Mouse (Mus musculus): ENCODE measurements at regions not wholly inside any gene's neighbourhood (a gene's known extent, or its start where the extent isn't known, plus 50 kb on each side); places are given as distances from the start of the nearest gene placed in this dataset.

GRCm38 (mm10) chr3:143729473-143730076 is 475.4 kb downstream of the Lmo4 start:
- Histone ChIP-seq H3K27ac (ENCODE audit: control insufficient read depth, insufficient read depth, low read depth, low read length, poor library complexity) (no peak overlapping the region), H3K4me1 (ENCODE audit: control insufficient read depth, insufficient read depth, low read length) (no peaks in the 10 kb centered on the region; the same call in 1 of the 2 replicates), H3K4me3 (replicated peaks; ENCODE audit: control insufficient read depth, low read depth, low read length) (no peak overlapping the region)
- 29% methylated on average over 8 of the region's 8 CpGs for WGBS
- TF ChIP-seq CTCF (IDR thresholded peaks at IDR 0.05; ENCODE audit: control insufficient read depth, insufficient read depth, low read length) (no peak), POLR2A (IDR thresholded peaks at IDR 0.05; ENCODE audit: borderline replicate concordance, control insufficient read depth, low read depth, low read length) (no peak)

GRCm38 (mm10) chr3:143722571-143722970 is 482.4 kb downstream of the Lmo4 start:
- WGBS: 68% methylated on average over 2 of the region's 2 CpGs
- H3K4me3 ChIP-seq (replicated peaks; ENCODE audit: control insufficient read depth, low read depth, low read length): no peak overlapping the region
- no peak for TF ChIP-seq CTCF (IDR thresholded peaks at IDR 0.05; ENCODE audit: control insufficient read depth, insufficient read depth, low read length)
- no peak for TF ChIP-seq POLR2A (IDR thresholded peaks at IDR 0.05; ENCODE audit: borderline replicate concordance, control insufficient read depth, low read depth, low read length)

GRCm38 (mm10) chr3:143722082-143722481 is 482.9 kb downstream of the Lmo4 start:
- H3K4me1 ChIP-seq (ENCODE audit: control insufficient read depth, insufficient read depth, low read length): no peaks in the 10 kb centered on the region
- no peak overlapping the region for H3K27ac ChIP-seq (ENCODE audit: control insufficient read depth, insufficient read depth, low read depth, low read length, poor library complexity)
- 84% methylated on average over 3 of the region's 3 CpGs for WGBS
- no peak for TF ChIP-seq POLR2A (IDR thresholded peaks at IDR 0.05; ENCODE audit: borderline replicate concordance, control insufficient read depth, low read depth, low read length)
- TF ChIP-seq CTCF (IDR thresholded peaks at IDR 0.05; ENCODE audit: control insufficient read depth, insufficient read depth, low read length): no peak
- H3K4me3 ChIP-seq (replicated peaks; ENCODE audit: control insufficient read depth, low read depth, low read length): no peak overlapping the region

More at GRCm38 (mm10) chr3:143722571-143722970, 482.4 kb downstream of the Lmo4 start:
- Histone ChIP-seq H3K27ac (ENCODE audit: control insufficient read depth, insufficient read depth, low read depth, low read length, poor library complexity) (no peak overlapping the region), H3K4me1 (ENCODE audit: control insufficient read depth, insufficient read depth, low read length) (no peaks in the 10 kb centered on the region)

- H3K27ac ChIP-seq (ENCODE audit: control insufficient read depth, insufficient read depth, low read depth, low read length, poor library complexity): no peak overlapping the region
- H3K4me3 ChIP-seq (replicated peaks; ENCODE audit: control insufficient read depth, low read depth, low read length): no peak overlapping the region
- 89% methylated on average over 2 of the region's 2 CpGs for WGBS
- H3K4me1 ChIP-seq (ENCODE audit: control insufficient read depth, insufficient read depth, low read length): no peaks in the 10 kb centered on the region
- TF ChIP-seq POLR2A (IDR thresholded peaks at IDR 0.05; ENCODE audit: borderline replicate concordance, control insufficient read depth, low read depth, low read length): no peak
- no peak for TF ChIP-seq CTCF (IDR thresholded peaks at IDR 0.05; ENCODE audit: control insufficient read depth, insufficient read depth, low read length)
Measured at GRCm38 (mm10) chr3:143713183-143713582, 491.8 kb downstream of the Lmo4 start.

- Histone ChIP-seq H3K4me3 (replicated peaks; ENCODE audit: control insufficient read depth, low read depth, low read length) (no peak overlapping the region), H3K4me1 (ENCODE audit: control insufficient read depth, insufficient read depth, low read length) (no peaks in the 10 kb centered on the region), H3K27ac (ENCODE audit: control insufficient read depth, insufficient read depth, low read depth, low read length, poor library complexity) (no peak overlapping the region)
- 86% methylated on average over 16 of the region's 16 CpGs for whole genome bisulfite sequencing
- no peak for TF ChIP-seq POLR2A (IDR thresholded peaks at IDR 0.05; ENCODE audit: borderline replicate concordance, control insufficient read depth, low read depth, low read length)
- TF ChIP-seq CTCF (IDR thresholded peaks at IDR 0.05; ENCODE audit: control insufficient read depth, insufficient read depth, low read length): no peak
Measured at GRCm38 (mm10) chr3:143710805-143711469, 494.1 kb downstream of the Lmo4 start.

- no peak overlapping the region for H3K4me3 ChIP-seq (replicated peaks; ENCODE audit: control insufficient read depth, low read depth, low read length)
- H3K27ac ChIP-seq (ENCODE audit: control insufficient read depth, insufficient read depth, low read depth, low read length, poor library complexity): no peak overlapping the region
- no peak for TF ChIP-seq POLR2A (IDR thresholded peaks at IDR 0.05; ENCODE audit: borderline replicate concordance, control insufficient read depth, low read depth, low read length)
- no peak for TF ChIP-seq CTCF (IDR thresholded peaks at IDR 0.05; ENCODE audit: control insufficient read depth, insufficient read depth, low read length)
- 84% methylated on average over 1 of the region's 1 CpGs for WGBS
- no peaks in the 10 kb centered on the region for H3K4me1 ChIP-seq (ENCODE audit: control insufficient read depth, insufficient read depth, low read length)
Measured at GRCm38 (mm10) chr3:143706679-143707078, 498.3 kb downstream of the Lmo4 start.

GRCm38 (mm10) chr3:143694817-143695216 is 510.2 kb downstream of the Lmo4 start:
- H3K4me3 ChIP-seq (replicated peaks; ENCODE audit: control insufficient read depth, low read depth, low read length): no peak overlapping the region
- 54% methylated on average over 3 of the region's 3 CpGs for WGBS
- no peak overlapping the region for H3K27ac ChIP-seq (ENCODE audit: control insufficient read depth, insufficient read depth, low read depth, low read length, poor library complexity)
- H3K4me1 ChIP-seq (ENCODE audit: control insufficient read depth, insufficient read depth, low read length): no peaks in the 10 kb centered on the region
- no peak for TF ChIP-seq CTCF (IDR thresholded peaks at IDR 0.05; ENCODE audit: control insufficient read depth, insufficient read depth, low read length)
- no peak for TF ChIP-seq POLR2A (IDR thresholded peaks at IDR 0.05; ENCODE audit: borderline replicate concordance, control insufficient read depth, low read depth, low read length)

- H3K4me1 ChIP-seq (ENCODE audit: control insufficient read depth, insufficient read depth, low read length): no peaks in the 10 kb centered on the region; the same call in 1 of the 2 replicates
- 14% methylated on average over 2 of the region's 2 CpGs for WGBS
- H3K27ac ChIP-seq (ENCODE audit: control insufficient read depth, insufficient read depth, low read depth, low read length, poor library complexity): no peak overlapping the region
- H3K4me3 ChIP-seq (replicated peaks; ENCODE audit: control insufficient read depth, low read depth, low read length): no peak overlapping the region
- TF ChIP-seq CTCF (IDR thresholded peaks at IDR 0.05; ENCODE audit: control insufficient read depth, insufficient read depth, low read length): no peak
- no peak for TF ChIP-seq POLR2A (IDR thresholded peaks at IDR 0.05; ENCODE audit: borderline replicate concordance, control insufficient read depth, low read depth, low read length)
Measured at GRCm38 (mm10) chr3:143685742-143686141, 519.3 kb downstream of the Lmo4 start.
